Mouse (Mus musculus): Measurements from ENCODE around the gene A4gnt. TPM values are rescaled to one million over a fixed set of nuclear protein-coding genes. Genes with fewer than 3 reads are reported as not detected.

Gene A4gnt
- polyA plus RNA-seq, 1 experiment from 2014 or later = not detected

Other genes starting within 250 kb of the A4gnt start
- gene Mras, start 175.1 kb upstream of the A4gnt start, polyA plus RNA-seq (2014; fragmentation: Nextera tagmentation; extraction: Ambion mirVana) = 20.7 and 22.9 TPM in 2 replicates
- gene Nme9, start 161.0 kb upstream of the A4gnt start, polyA plus RNA-seq (2014; fragmentation: Nextera tagmentation; extraction: Ambion mirVana) = 0.90 and 1.4 TPM in 2 replicates
- gene Armc8, start 43.6 kb upstream of the A4gnt start, polyA plus RNA-seq (2014; fragmentation: Nextera tagmentation; extraction: Ambion mirVana) = 41.3 and 46.4 TPM in 2 replicates
- 27.2 and 31.8 TPM in 2 replicates for gene Dbr1, start 36.7 kb upstream of the A4gnt start, polyA plus RNA-seq (2014; fragmentation: Nextera tagmentation; extraction: Ambion mirVana)
- gene Dzip1l, start 17.0 kb downstream of the A4gnt start, polyA plus RNA-seq (2014; fragmentation: Nextera tagmentation; extraction: Ambion mirVana) = 12.0 and 14.5 TPM in 2 replicates
- not detected in 2 replicates for gene Cldn18, start 104.8 kb downstream of the A4gnt start, polyA plus RNA-seq (2014; fragmentation: Nextera tagmentation; extraction: Ambion mirVana)

Measured in hindbrain, embryonic 11.5 days (tissue).